Mouse (Mus musculus) thymus, postnatal 36 days (tissue): Measurements from ENCODE around the gene Trafd1.
"Not testable (repeated sequence)": the region's sequence is repeated elsewhere in the genome, so short reads cannot be mapped to it uniquely, and the experiment has no call there.

ENCODE experiments used
- DNase-seq, 2 experiments: peaks; one replicate each; pipeline ENCODE4 v3.0.0; 2022; ENCODE audit warnings: mixed read lengths in 2 of 2

The Trafd1 gene

DNA sequence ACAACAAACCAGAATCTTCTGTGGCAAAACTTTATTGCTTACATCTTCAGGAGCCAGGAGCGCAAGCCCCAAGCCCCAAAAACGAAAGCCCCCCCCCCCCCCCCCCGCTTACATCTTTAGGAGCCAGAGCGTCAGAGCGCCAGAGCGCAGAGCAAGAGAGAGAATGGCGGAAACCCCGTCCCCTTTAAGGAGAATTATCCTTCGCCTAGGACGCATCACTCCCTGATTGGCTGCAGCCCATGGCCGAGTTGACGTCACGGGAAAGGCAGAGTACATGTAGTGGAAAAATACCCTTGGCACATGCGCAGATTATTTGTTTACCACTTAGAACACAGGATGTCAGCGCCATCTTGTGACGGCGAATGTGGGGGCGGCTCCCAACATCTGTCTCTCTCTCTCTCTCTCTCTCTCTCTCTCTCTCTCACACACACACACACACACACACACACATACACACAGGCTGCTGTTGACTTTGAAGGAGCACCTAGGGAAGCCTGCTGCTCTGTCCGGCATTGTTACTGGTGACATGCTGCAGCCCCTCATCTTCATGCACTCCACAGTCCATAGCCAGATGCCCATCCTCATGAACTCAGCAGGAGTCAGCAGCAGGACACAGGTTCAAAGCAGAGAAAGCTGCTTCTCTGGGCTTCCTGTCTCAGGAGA lies 55.1 kb downstream of the Trafd1 start:
- DNase-seq, result not testable (repeated sequence)

DNA sequence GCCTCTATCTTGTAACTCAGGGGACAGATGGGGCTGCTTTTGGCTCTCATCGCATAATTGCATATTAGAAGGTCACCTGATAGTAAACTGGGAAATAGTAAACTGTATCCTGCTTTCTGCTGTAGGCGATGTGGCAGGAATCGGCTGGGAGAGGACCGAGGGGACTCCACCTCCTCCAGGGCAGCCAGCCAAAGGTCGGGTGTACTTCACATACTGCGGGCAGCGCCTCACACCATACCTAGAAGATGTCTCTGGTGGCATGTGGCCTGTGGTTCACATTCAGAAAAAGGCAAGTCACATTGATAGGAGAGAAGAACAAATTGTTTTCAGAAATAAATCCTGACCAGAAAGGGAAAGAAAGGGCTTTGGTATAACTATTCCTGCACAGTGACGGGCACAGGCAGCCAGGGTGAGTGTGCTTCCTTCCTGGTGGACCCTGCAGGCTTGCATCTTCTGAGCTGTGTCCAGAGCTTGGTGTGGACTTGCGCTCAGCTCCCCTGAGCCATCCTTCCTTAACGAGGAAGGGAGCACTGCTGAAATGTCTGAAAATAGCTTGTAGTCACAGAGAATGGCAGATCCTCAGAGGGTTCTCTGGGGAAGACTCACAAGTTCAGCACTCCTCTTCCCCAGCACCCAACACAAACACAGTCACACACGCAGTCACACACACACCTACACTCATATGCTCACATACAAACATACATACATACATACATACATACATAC lies 55.9 kb downstream of the Trafd1 start:
- no peak for DNase-seq

DNA sequence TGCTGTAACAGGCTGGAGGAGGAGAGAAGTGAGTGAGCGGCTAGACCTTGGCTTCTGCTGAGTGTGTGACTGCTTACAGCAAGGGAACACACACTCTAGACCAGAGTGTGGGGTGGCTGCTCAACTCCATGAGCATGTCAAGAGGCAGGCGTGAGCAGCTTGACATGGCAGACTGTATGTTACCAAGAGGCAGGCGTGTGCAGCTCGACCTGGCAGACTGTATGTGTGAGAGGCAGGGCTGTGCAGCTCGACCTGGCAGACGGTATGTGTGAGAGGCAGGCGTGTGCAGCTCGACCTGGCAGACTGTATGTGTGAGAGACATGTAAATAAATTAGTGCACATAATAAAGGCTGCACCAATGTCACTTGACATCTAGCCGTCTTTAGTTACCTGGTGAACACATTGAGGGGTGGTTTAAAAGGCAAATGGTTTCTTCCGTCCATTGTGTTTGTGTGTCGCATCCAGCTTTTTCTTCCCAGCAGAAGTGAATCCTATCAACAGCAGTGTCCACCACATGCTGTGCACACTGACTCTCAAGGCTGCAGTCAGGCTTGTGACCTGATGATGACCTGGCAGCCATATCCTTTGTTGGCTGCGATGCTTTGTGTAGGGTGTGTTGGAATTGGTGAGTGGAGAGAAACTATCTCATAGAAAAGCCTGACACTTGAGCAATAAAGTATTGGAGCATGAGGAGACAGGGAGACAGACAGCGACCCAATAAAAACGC lies 59.2 kb downstream of the Trafd1 start:
- DNase-seq, result no peak
